ENCODE assay signal across 8 mouse cellular contexts in the genomic region with DNA sequence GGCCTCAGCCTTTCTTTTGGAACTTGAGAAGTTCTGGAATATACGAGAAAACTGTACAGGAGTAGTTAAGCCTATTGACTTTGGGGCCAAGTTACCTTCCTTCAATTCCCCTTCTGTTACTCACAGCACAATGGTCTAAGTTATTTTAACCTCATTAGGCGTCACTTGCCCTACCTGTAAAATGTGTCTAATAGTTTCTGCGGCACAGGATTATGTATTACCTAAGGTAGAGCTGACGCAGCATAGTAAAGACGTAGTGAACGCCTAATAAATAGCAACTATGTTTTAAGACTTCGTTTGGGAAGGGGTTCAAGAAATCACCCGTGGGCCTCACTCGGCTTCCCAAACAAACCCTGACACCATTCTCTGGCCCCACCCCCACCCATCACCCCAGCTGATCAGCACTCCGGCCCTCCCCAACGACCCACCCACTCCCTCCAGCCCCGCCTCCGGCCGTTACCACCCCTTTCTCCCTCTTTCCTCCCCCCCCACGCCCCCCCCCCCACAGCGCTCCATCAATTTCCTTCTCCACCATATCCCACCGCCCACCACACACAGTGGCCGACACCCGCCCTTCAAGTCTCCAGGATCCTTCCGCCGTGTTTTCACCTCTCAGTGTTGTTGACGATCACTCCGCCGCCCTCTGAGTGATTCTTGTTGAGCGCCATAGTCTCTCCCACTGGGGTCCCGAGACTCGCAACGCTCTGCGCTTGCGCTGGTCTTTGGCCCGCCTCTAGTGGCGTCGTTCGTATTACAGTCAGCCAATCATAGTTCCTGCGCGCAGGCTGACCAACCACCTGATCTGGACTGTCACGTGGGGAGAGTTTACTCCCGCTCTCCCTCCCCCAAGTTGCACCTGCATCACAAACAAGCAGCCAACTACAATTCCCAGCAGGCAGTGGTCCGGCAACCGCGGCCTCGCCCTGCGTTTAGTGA. TPM values are rescaled to one million over a fixed set of nuclear protein-coding genes. Genes with fewer than 3 reads are reported as not detected.
DNase-seq lines count a peak whose midpoint lies in the region; ATAC-seq and TF ChIP-seq lines count a peak whose summit lies in the region.

A gene (minus strand): TSS at position 738 of the 936 bp plus-strand sequence.

- peak within 1 kb of the TSS; percentile 54 for H3K4me2 ChIP-seq in forebrain, embryonic 15.5 days (replicated peaks)

- H3K27ac ChIP-seq in ES-E14 (ENCODE audit: insufficient read depth, low read depth, low read length, poor library complexity, severe bottlenecking) = peak within 1 kb of the TSS; percentile 52
- peak within 1 kb of the TSS; percentile 86 for H3K27ac ChIP-seq in forebrain, embryonic 15.5 days (replicated peaks)

- TF ChIP-seq CTCF in lung, adult 2 months (IDR thresholded peaks at IDR 0.05; ENCODE audit: insufficient read depth, low read length) = no peak

- 5% methylated on average over 40 of the region's 43 CpGs for WGBS in forebrain, embryonic 15.5 days
- WGBS in lung, adult 2 months = 3% methylated on average over 41 of the region's 43 CpGs

- peak within 1 kb of the TSS; percentile 78 for H3K9ac ChIP-seq in ES-E14 (ENCODE audit: insufficient read depth, low read depth, low read length, poor library complexity, severe bottlenecking)
- H3K9ac ChIP-seq in forebrain, embryonic 15.5 days (replicated peaks) = peak within 1 kb of the TSS; percentile 47

- no peaks in the 10 kb centered on the region for H3K9me3 ChIP-seq in ES-E14 (ENCODE audit: control insufficient read depth, insufficient read depth, low read depth, low read length)
- no peaks in the 10 kb centered on the region for H3K9me3 ChIP-seq in forebrain, embryonic 15.5 days

- H3K36me3 ChIP-seq in ES-E14 (ENCODE audit: control insufficient read depth, insufficient read depth, low read length, poor library complexity, severe bottlenecking) = peaks cover 15% of the 10 kb centered on the region
- H3K36me3 ChIP-seq in forebrain, embryonic 15.5 days = peaks cover 22% of the 10 kb centered on the region

- peak; percentile 97 for ATAC-seq in forebrain, embryonic 15.5 days (replicated peaks)
- ATAC-seq in neutrophil, adult 5-6 weeks (ENCODE audit: extremely low read depth, insufficient number of reproducible peaks, low FRiP score, poor library complexity, severe bottlenecking) = peak; percentile 95

- peak; percentile 99 for DNase-seq in ES-E14 (ENCODE audit: low read depth, low spot score)
- DNase-seq in cerebellum, adult 11-12 months = peak; percentile 99
- DNase-seq in heart, postnatal 25 days (ENCODE audit: low spot score) = peak; percentile 98
- DNase-seq in layer of hippocampus, adult 18-20 months (ENCODE audit: low spot score in 2 of 2) = peak; percentile 99
- DNase-seq in lung, adult 2 months = peak; percentile 96
- peak; percentile 98 to 99 for DNase-seq in thymus, adult 18-20 months

- TF ChIP-seq POLR2A in lung, adult 2 months (IDR thresholded peaks at IDR 0.05; ENCODE audit: borderline replicate concordance, extremely low read depth, low read depth, low read length) = peak; percentile 96

- intact Hi-C loops in heart, postnatal 25 days (cut with DNase I) = loop anchor here (1.0 to 5.0 kb wide), 2 partner anchors 44 to 136 kb away; no protein-coding TSS in a partner anchor

- in situ Hi-C loops in ES-E14 (cut with MboI; ENCODE audit: low sequenced_read_pairs in 2 of 2, unreplicated experiment in 2 of 2) = no loop called here

- peak within 1 kb of the TSS; percentile 73 to 77 for H3K4me3 ChIP-seq in ES-E14 (ENCODE audit: insufficient read depth in 1 of 2, low read depth in 1 of 2, low read length in 2 of 2, poor library complexity in 1 of 2, severe bottlenecking in 1 of 2)
- H3K4me3 ChIP-seq in forebrain, embryonic 15.5 days = peak within 1 kb of the TSS; percentile 49
- H3K4me3 ChIP-seq in lung, adult 2 months (replicated peaks; ENCODE audit: extremely low read depth, low read depth, low read length) = peak within 1 kb of the TSS; percentile 90

- peaks cover 4 to 12% of the 10 kb centered on the region in 2 experiments for H3K4me1 ChIP-seq in ES-E14 (ENCODE audit: control insufficient read depth in 2 of 2, insufficient read depth in 2 of 2, low read length in 2 of 2, poor library complexity in 1 of 2)
- peaks cover 15% of the 10 kb centered on the region for H3K4me1 ChIP-seq in forebrain, embryonic 15.5 days
- peaks cover 9% of the 10 kb centered on the region for H3K4me1 ChIP-seq in lung, adult 2 months (ENCODE audit: control insufficient read depth, insufficient read depth, low read length)

- H3K27me3 ChIP-seq in forebrain, embryonic 15.5 days = no peaks in the 10 kb centered on the region

TF ChIP-seq in ES-E14, 5 proteins besides CTCF, POLR2A, EP300 and RAD21:
- TF ChIP-seq MAFK (IDR thresholded peaks at IDR 0.05; ENCODE audit: insufficient read depth, low read depth, low read length) (0 out of 2 replicates have a peak, but pooled peaks have one; percentile 4), HCFC1 (IDR thresholded peaks at IDR 0.05; ENCODE audit: borderline replicate concordance, insufficient read depth, low read length) (peak; percentile 100), CHD2 (IDR thresholded peaks at IDR 0.05; ENCODE audit: low read depth, low read length) (peak; percentile 14; the same call in 1 of the 2 replicates), ZC3H11A (IDR thresholded peaks at IDR 0.05; ENCODE audit: borderline replicate concordance, low read depth, low read length) (no peak), ZNF384 (IDR thresholded peaks at IDR 0.05; ENCODE audit: low read depth, low read length) (no peak)

RNA-seq across cellular contexts. Expression of the gene that starts here (rescaled TPM):
- 16.9 and 20.1 TPM in 2 replicates for total RNA-seq in ES-E14 (2012; rRNA removed)
- 138 and 144 TPM in 2 replicates for polyA plus RNA-seq in forebrain, embryonic 15.5 days (2015; fragmentation: Nextera tagmentation; extraction: Ambion mirVana)
- total RNA-seq in heart, postnatal 25 days (2021) = 10 to 100 TPM; 80.1 to 92.2 TPM
- 100 to 1,000 TPM; 450 to 480 TPM for total RNA-seq in layer of hippocampus, adult 18-20 months (2021)
- 257 and 267 TPM in 2 replicates for polyA plus RNA-seq in lung, adult 2 months (2012; rRNA removed)
- 93.6 and 100 TPM in 2 replicates for total RNA-seq in neutrophil, adult 5-6 weeks (2017)

Comparison
In these comparisons a context has a peak if more than half of its experiments do, and no peak if none do; other contexts are left out.
1. Peak in every context shown above with its lines: DNase-seq, ATAC-seq, H3K4me3 ChIP-seq and H3K27ac ChIP-seq.